7 mouse cellular contexts compared by ENCODE assay signal in the genomic region with DNA sequence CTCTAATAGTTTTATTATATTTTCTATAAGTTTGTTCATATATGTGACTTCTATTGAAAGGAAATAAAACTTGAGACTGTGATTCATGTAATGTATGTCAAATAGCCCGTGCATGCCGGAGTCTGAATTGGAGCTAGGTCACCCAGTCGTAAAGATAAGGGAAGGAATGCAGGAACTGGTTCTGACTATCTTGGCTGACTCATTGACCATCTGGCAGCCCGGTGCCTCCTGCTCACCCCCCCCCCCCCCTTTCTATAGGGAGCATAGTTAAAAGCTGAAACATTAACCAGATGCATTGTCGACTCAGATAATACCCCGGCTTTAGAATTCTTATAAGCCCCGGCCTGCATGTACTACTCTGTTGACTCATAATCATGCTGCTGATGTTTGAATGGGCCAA.
DNase-seq lines count a peak whose midpoint lies in the region; ATAC-seq and TF ChIP-seq lines count a peak whose summit lies in the region.
"Not testable (repeated sequence)": the region's sequence is repeated elsewhere in the genome, so short reads cannot be mapped to it uniquely, and the experiment has no call there.

No protein-coding gene starts in this region.

- not testable (repeated sequence) for TF ChIP-seq CTCF in intestine, postnatal 0 days (IDR thresholded peaks at IDR 0.05; ENCODE audit: low read depth)

- H3K4me2 ChIP-seq in heart, embryonic 11.5 days; heart, embryonic 14.5 days (ENCODE audit: low read length); intestine, embryonic 14.5 days (ENCODE audit: low read length); intestine, postnatal 0 days (replicated peaks; ENCODE audit: low read depth); liver, embryonic 11.5 days; stomach, embryonic 16.5 days (ENCODE audit: low read depth, low read length): not testable (repeated sequence)

- H3K9ac ChIP-seq in heart, embryonic 11.5 days (ENCODE audit: low read depth, low read length); heart, embryonic 14.5 days (ENCODE audit: low read length); intestine, embryonic 14.5 days (ENCODE audit: low read length); intestine, postnatal 0 days (ENCODE audit: low read depth, low read length); liver, embryonic 11.5 days (ENCODE audit: low read depth, low read length); stomach, embryonic 16.5 days (ENCODE audit: low read length): not testable (repeated sequence)

- H3K9me3 ChIP-seq in heart, embryonic 11.5 days (replicated peaks; ENCODE audit: control insufficient read depth, low read length); heart, embryonic 14.5 days (ENCODE audit: control insufficient read depth, low read length); intestine, embryonic 14.5 days (ENCODE audit: control insufficient read depth, low read length); intestine, postnatal 0 days (ENCODE audit: control insufficient read depth); liver, embryonic 11.5 days (ENCODE audit: control insufficient read depth, low read length); stomach, embryonic 16.5 days (replicated peaks; ENCODE audit: control insufficient read depth, low read length): not testable (repeated sequence)

- not testable (repeated sequence) for H3K36me3 ChIP-seq in heart, embryonic 11.5 days (ENCODE audit: control insufficient read depth, insufficient read depth, low read length); heart, embryonic 14.5 days (ENCODE audit: control insufficient read depth, insufficient read depth, low read length); intestine, embryonic 14.5 days (ENCODE audit: control insufficient read depth, insufficient read depth, low read length); intestine, postnatal 0 days (ENCODE audit: control insufficient read depth, insufficient read depth); liver, embryonic 11.5 days (ENCODE audit: control insufficient read depth, insufficient read depth, low read length); stomach, embryonic 16.5 days (ENCODE audit: control insufficient read depth, insufficient read depth, low read length)

- not testable (repeated sequence) for H3K27ac ChIP-seq in heart, embryonic 11.5 days (ENCODE audit: low read depth, low read length); intestine, embryonic 14.5 days (ENCODE audit: low read depth); intestine, postnatal 0 days (ENCODE audit: low read depth, low read length); liver, embryonic 11.5 days (ENCODE audit: low read depth, low read length); stomach, embryonic 16.5 days (ENCODE audit: low read length)
- H3K27ac ChIP-seq in heart, embryonic 14.5 days (replicated peaks in 1 of 2; ENCODE audit: control insufficient read depth in 1 of 2, insufficient read depth in 1 of 2, low read depth in 2 of 2, low read length in 2 of 2), result peak overlapping the region; percentile 46 to 59

- not testable (repeated sequence) for H3K4me3 ChIP-seq in heart, embryonic 11.5 days (ENCODE audit: low read depth, low read length); heart, embryonic 14.5 days (ENCODE audit: control insufficient read depth in 1 of 2, insufficient read depth in 1 of 2, low read depth in 1 of 2, low read length in 2 of 2); intestine, embryonic 14.5 days (ENCODE audit: low read depth, low read length); intestine, postnatal 0 days (ENCODE audit: low read depth, low read length); liver, embryonic 11.5 days (ENCODE audit: low read depth, low read length); stomach, embryonic 16.5 days (replicated peaks; ENCODE audit: low read length)

- ATAC-seq in heart, embryonic 11.5 days (replicated peaks; ENCODE audit: insufficient number of reproducible peaks, low FRiP score, low TSS enrichment), result 0 out of 2 replicates have a peak, but pooled peaks have one; percentile 49
- ATAC-seq in heart, embryonic 14.5 days (ENCODE audit: insufficient number of reproducible peaks, insufficient read depth, low FRiP score, low read depth), result peak; percentile 56
- peak; percentile 71; the same call in 1 of the 2 replicates for ATAC-seq in intestine, embryonic 14.5 days (replicated peaks; ENCODE audit: low FRiP score, low TSS enrichment, low read depth)
- ATAC-seq in intestine, postnatal 0 days, result peak; percentile 94
- 0 out of 2 replicates have a peak, but pooled peaks have one; percentile 12 for ATAC-seq in liver, embryonic 11.5 days (replicated peaks; ENCODE audit: low FRiP score)
- ATAC-seq in stomach, embryonic 16.5 days (ENCODE audit: insufficient read depth, low FRiP score), result peak; percentile 37; the same call in 1 of the 2 replicates

- WGBS in heart, embryonic 11.5 days (ENCODE audit: insufficient replicate concordance), result 14% methylated on average over 7 of the region's 7 CpGs
- 0% methylated on average over 7 of the region's 7 CpGs for WGBS in heart, embryonic 14.5 days
- 31% methylated on average over 7 of the region's 7 CpGs for WGBS in intestine, embryonic 14.5 days
- 18% methylated on average over 7 of the region's 7 CpGs for WGBS in intestine, postnatal 0 days
- 42% methylated on average over 7 of the region's 7 CpGs for WGBS in liver, embryonic 11.5 days
- WGBS in stomach, embryonic 16.5 days, result 33% methylated on average over 7 of the region's 7 CpGs

- peak; percentile 24 for DNase-seq in 416B (ENCODE audit: low read depth)
- not testable (repeated sequence) for DNase-seq in intestine, embryonic 14.5 days (ENCODE audit: low spot score); liver, embryonic 11.5 days (ENCODE audit: low spot score)

- not testable (repeated sequence) for H3K4me1 ChIP-seq in heart, embryonic 11.5 days (ENCODE audit: control insufficient read depth, insufficient read depth, low read length); heart, embryonic 14.5 days (ENCODE audit: control insufficient read depth in 2 of 2, insufficient read depth in 2 of 2, low read length in 2 of 2); intestine, embryonic 14.5 days (replicated peaks; ENCODE audit: control insufficient read depth, insufficient read depth, low read length); intestine, postnatal 0 days (replicated peaks; ENCODE audit: control insufficient read depth, insufficient read depth, low read length); liver, embryonic 11.5 days (replicated peaks; ENCODE audit: control insufficient read depth, insufficient read depth, low read length); stomach, embryonic 16.5 days (ENCODE audit: control insufficient read depth, insufficient read depth, low read length)

- not testable (repeated sequence) for H3K27me3 ChIP-seq in heart, embryonic 11.5 days (ENCODE audit: control insufficient read depth, insufficient read depth, low read length); heart, embryonic 14.5 days (ENCODE audit: control insufficient read depth, insufficient read depth, low read length); intestine, embryonic 14.5 days (replicated peaks; ENCODE audit: control insufficient read depth, insufficient read depth, low read length); intestine, postnatal 0 days (replicated peaks; ENCODE audit: control insufficient read depth, insufficient read depth, low read length); liver, embryonic 11.5 days (replicated peaks; ENCODE audit: control insufficient read depth, insufficient read depth, low read length); stomach, embryonic 16.5 days (ENCODE audit: control insufficient read depth, insufficient read depth, low read length)

Comparison
In these comparisons a context has a peak if more than half of its experiments do, and no peak if none do; other contexts are left out.
1. ATAC-seq: peak in every context shown above with its lines; median percentile 94 in intestine, postnatal 0 days; 71 in intestine, embryonic 14.5 days; 56 in heart, embryonic 14.5 days; 49 in heart, embryonic 11.5 days; 37 in stomach, embryonic 16.5 days; 12 in liver, embryonic 11.5 days.